Mouse (Mus musculus): Measurements from ENCODE around the gene Scg5.

The Scg5 gene

GRCm38 (mm10) chr2:113793521-113793920, 35.4 kb downstream of the Scg5 start:
- peaks cover 2% of the 10 kb centered on the region; the same call in 1 of the 2 replicates for H3K27me3 ChIP-seq (ENCODE audit: insufficient read depth, low read length)
- peaks cover 12% of the 10 kb centered on the region for H3K9me3 ChIP-seq (ENCODE audit: low read length)
- H3K4me3 ChIP-seq (replicated peaks; ENCODE audit: low read length), result no peak overlapping the region
- H3K4me1 ChIP-seq (replicated peaks; ENCODE audit: low read depth, low read length), result no peaks in the 10 kb centered on the region
- H3K36me3 ChIP-seq (ENCODE audit: insufficient read depth, low read length), result no peaks in the 10 kb centered on the region
- no peak for TF ChIP-seq POU5F1 (IDR thresholded peaks at IDR 0.05; ENCODE audit: borderline replicate concordance, low read length)
- no peak for TF ChIP-seq NANOG (IDR thresholded peaks at IDR 0.05; ENCODE audit: borderline replicate concordance, low read length)
- TF ChIP-seq CTCF (conservative IDR thresholded peaks at IDR 0.05; ENCODE audit: low read length), result no peak

GRCm38 (mm10) chr2:113788821-113789387, 40.0 kb downstream of the Scg5 start:
- Histone ChIP-seq H3K27me3 (ENCODE audit: insufficient read depth, low read length) (no peaks in the 10 kb centered on the region), H3K4me1 (replicated peaks; ENCODE audit: low read depth, low read length) (no peaks in the 10 kb centered on the region), H3K36me3 (ENCODE audit: insufficient read depth, low read length) (no peaks in the 10 kb centered on the region), H3K9me3 (ENCODE audit: low read length) (no peaks in the 10 kb centered on the region), H3K4me3 (replicated peaks; ENCODE audit: low read length) (no peak overlapping the region)
- TF ChIP-seq NANOG (IDR thresholded peaks at IDR 0.05; ENCODE audit: borderline replicate concordance, low read length), result no peak
- no peak for TF ChIP-seq POU5F1 (IDR thresholded peaks at IDR 0.05; ENCODE audit: borderline replicate concordance, low read length)
- TF ChIP-seq CTCF (conservative IDR thresholded peaks at IDR 0.05; ENCODE audit: low read length), result no peak

DNA sequence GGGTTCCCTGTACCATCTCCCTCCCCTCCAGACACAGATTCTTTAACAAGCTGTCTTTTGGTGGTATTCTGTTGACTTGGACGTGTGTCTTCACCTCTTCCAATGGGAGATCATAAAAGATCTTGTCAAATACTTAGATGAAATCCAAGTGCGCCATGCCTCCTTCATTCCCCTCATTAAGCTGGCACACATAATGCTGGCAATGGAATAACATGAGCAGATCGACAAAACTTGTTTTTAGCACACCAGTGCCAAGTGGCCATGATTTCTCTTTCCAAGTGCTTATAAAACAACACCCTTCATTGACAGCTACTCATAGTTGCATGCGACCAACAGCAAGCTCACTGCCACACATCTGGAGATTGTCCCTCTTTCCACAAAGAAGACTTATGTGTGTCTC, 41.0 kb downstream of the Scg5 start:
- TF ChIP-seq CTCF (conservative IDR thresholded peaks at IDR 0.05; ENCODE audit: low read length), result no peak
- TF ChIP-seq NANOG (IDR thresholded peaks at IDR 0.05; ENCODE audit: borderline replicate concordance, low read length), result no peak
- TF ChIP-seq POU5F1 (IDR thresholded peaks at IDR 0.05; ENCODE audit: borderline replicate concordance, low read length), result no peak
- Histone ChIP-seq H3K4me3 (replicated peaks; ENCODE audit: low read length) (no peak overlapping the region), H3K36me3 (ENCODE audit: insufficient read depth, low read length) (no peaks in the 10 kb centered on the region), H3K27me3 (ENCODE audit: insufficient read depth, low read length) (no peaks in the 10 kb centered on the region), H3K9me3 (ENCODE audit: low read length) (no peaks in the 10 kb centered on the region), H3K4me1 (replicated peaks; ENCODE audit: low read depth, low read length) (no peaks in the 10 kb centered on the region)

- H3K9me3 ChIP-seq (ENCODE audit: low read length), result no peaks in the 10 kb centered on the region
- H3K27me3 ChIP-seq (ENCODE audit: insufficient read depth, low read length), result no peaks in the 10 kb centered on the region
- no peak overlapping the region for H3K4me3 ChIP-seq (replicated peaks; ENCODE audit: low read length)
- TF ChIP-seq NANOG (IDR thresholded peaks at IDR 0.05; ENCODE audit: borderline replicate concordance, low read length), result no peak
- no peaks in the 10 kb centered on the region for H3K36me3 ChIP-seq (ENCODE audit: insufficient read depth, low read length)
- H3K4me1 ChIP-seq (replicated peaks; ENCODE audit: low read depth, low read length), result no peaks in the 10 kb centered on the region
Measured at GRCm38 (mm10) chr2:113784851-113785250, 44.1 kb downstream of the Scg5 start.

DNA sequence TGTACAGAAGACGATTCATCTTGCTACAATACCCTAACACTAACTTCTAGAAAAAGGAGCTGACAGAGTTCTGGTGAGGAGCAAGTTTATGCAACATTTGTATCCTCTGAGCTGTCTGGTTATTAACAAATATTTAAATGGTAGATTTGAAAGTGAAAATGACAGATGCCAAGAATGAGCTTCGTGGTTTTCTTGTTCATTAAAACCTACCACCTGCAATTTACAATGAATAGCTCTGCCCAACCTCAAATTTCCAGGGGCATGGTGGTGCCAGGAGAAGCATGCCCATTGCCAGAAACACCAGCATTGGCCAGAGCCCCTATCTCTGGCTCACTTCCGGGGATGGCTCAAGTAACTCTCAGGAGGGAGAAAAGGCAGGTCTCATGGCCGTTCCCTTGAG, 47.4 kb downstream of the Scg5 start:
- no peak overlapping the region for H3K4me3 ChIP-seq (replicated peaks; ENCODE audit: low read length)
- H3K4me1 ChIP-seq (replicated peaks; ENCODE audit: low read depth, low read length), result no peaks in the 10 kb centered on the region
- no peaks in the 10 kb centered on the region for H3K36me3 ChIP-seq (ENCODE audit: insufficient read depth, low read length)
- TF ChIP-seq NANOG (IDR thresholded peaks at IDR 0.05; ENCODE audit: borderline replicate concordance, low read length) (no peak), CTCF (conservative IDR thresholded peaks at IDR 0.05; ENCODE audit: low read length) (no peak), POU5F1 (IDR thresholded peaks at IDR 0.05; ENCODE audit: borderline replicate concordance, low read length) (no peak)
- no peaks in the 10 kb centered on the region for H3K9me3 ChIP-seq (ENCODE audit: low read length)
- H3K27me3 ChIP-seq (ENCODE audit: insufficient read depth, low read length), result no peaks in the 10 kb centered on the region

GRCm38 (mm10) chr2:113781107-113781506, 47.8 kb downstream of the Scg5 start:
- no peak for TF ChIP-seq NANOG (IDR thresholded peaks at IDR 0.05; ENCODE audit: borderline replicate concordance, low read length)
- TF ChIP-seq CTCF (conservative IDR thresholded peaks at IDR 0.05; ENCODE audit: low read length), result no peak
- TF ChIP-seq POU5F1 (IDR thresholded peaks at IDR 0.05; ENCODE audit: borderline replicate concordance, low read length), result no peak

GRCm38 (mm10) chr2:113779336-113779735, 49.6 kb downstream of the Scg5 start:
- Histone ChIP-seq H3K9me3 (ENCODE audit: low read length) (no peaks in the 10 kb centered on the region), H3K27me3 (ENCODE audit: insufficient read depth, low read length) (no peaks in the 10 kb centered on the region), H3K36me3 (ENCODE audit: insufficient read depth, low read length) (no peaks in the 10 kb centered on the region), H3K4me1 (replicated peaks; ENCODE audit: low read depth, low read length) (no peaks in the 10 kb centered on the region), H3K4me3 (replicated peaks; ENCODE audit: low read length) (no peak overlapping the region)
- TF ChIP-seq POU5F1 (IDR thresholded peaks at IDR 0.05; ENCODE audit: borderline replicate concordance, low read length), result no peak
- no peak for TF ChIP-seq CTCF (conservative IDR thresholded peaks at IDR 0.05; ENCODE audit: low read length)
- TF ChIP-seq NANOG (IDR thresholded peaks at IDR 0.05; ENCODE audit: borderline replicate concordance, low read length), result no peak

More at GRCm38 (mm10) chr2:113781107-113781506, 47.8 kb downstream of the Scg5 start:
- Histone ChIP-seq H3K27me3 (ENCODE audit: insufficient read depth, low read length) (no peaks in the 10 kb centered on the region), H3K36me3 (ENCODE audit: insufficient read depth, low read length) (no peaks in the 10 kb centered on the region), H3K4me1 (replicated peaks; ENCODE audit: low read depth, low read length) (no peaks in the 10 kb centered on the region), H3K9me3 (ENCODE audit: low read length) (no peaks in the 10 kb centered on the region), H3K4me3 (replicated peaks; ENCODE audit: low read length) (no peak overlapping the region)

DNA sequence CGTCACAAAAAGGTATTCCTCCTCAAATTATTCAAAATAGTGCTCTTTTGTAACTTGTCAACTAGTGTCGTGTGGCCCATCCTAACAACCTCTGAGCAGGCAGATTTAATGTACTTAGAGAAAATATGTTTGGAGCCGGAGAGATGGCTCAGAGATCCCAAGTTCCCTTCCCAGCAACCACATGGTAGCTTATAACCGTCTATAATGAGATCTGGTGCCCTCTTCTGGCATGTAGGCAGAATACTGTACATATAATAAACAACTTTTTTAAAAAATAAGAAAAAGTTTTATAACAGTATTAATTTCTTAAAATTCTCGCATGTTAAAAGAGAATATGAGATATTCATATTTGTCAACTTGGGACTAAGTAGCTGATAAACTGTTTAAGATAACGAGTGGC, 50.9 kb downstream of the Scg5 start:
- H3K27me3 ChIP-seq (ENCODE audit: insufficient read depth, low read length), result no peaks in the 10 kb centered on the region

GRCm38 (mm10) chr2:113776297-113776696, 52.6 kb downstream of the Scg5 start:
- Histone ChIP-seq H3K4me1 (replicated peaks; ENCODE audit: low read depth, low read length) (no peaks in the 10 kb centered on the region), H3K4me3 (replicated peaks; ENCODE audit: low read length) (no peak overlapping the region), H3K27me3 (ENCODE audit: insufficient read depth, low read length) (no peaks in the 10 kb centered on the region), H3K36me3 (ENCODE audit: insufficient read depth, low read length) (no peaks in the 10 kb centered on the region), H3K9me3 (ENCODE audit: low read length) (no peaks in the 10 kb centered on the region)
- TF ChIP-seq CTCF (conservative IDR thresholded peaks at IDR 0.05; ENCODE audit: low read length), result no peak
- no peak for TF ChIP-seq NANOG (IDR thresholded peaks at IDR 0.05; ENCODE audit: borderline replicate concordance, low read length)
- TF ChIP-seq POU5F1 (IDR thresholded peaks at IDR 0.05; ENCODE audit: borderline replicate concordance, low read length), result no peak

More for the DNA sequence above, 50.9 kb downstream of the Scg5 start:
- Histone ChIP-seq H3K4me1 (replicated peaks; ENCODE audit: low read depth, low read length) (no peaks in the 10 kb centered on the region), H3K4me3 (replicated peaks; ENCODE audit: low read length) (no peak overlapping the region), H3K36me3 (ENCODE audit: insufficient read depth, low read length) (no peaks in the 10 kb centered on the region), H3K9me3 (ENCODE audit: low read length) (no peaks in the 10 kb centered on the region)
- TF ChIP-seq NANOG (IDR thresholded peaks at IDR 0.05; ENCODE audit: borderline replicate concordance, low read length) (no peak), POU5F1 (IDR thresholded peaks at IDR 0.05; ENCODE audit: borderline replicate concordance, low read length) (no peak), CTCF (conservative IDR thresholded peaks at IDR 0.05; ENCODE audit: low read length) (no peak)
